Mouse (Mus musculus) ovary, postnatal 36 days (tissue): ENCODE measurements around the gene Arntl2.
"Not testable (repeated sequence)": the region's sequence is repeated elsewhere in the genome, so short reads cannot be mapped to it uniquely, and the experiment has no call there.

Experiments
- DNase-seq: peaks from one replicate; pipeline ENCODE4 v3.0.0; 2022; ENCODE audit warnings: low spot score, mixed read lengths

Arntl2 gene

GRCm38 (mm10) chr6:146795924-146796545, at the start of gene Arntl2:
Gene Arntl2, plus strand, starts transcription at chr6:146796055.
- DNase-seq: peak; percentile 78

- DNase-seq: no peak
These were observed 49.3 kb upstream of the Arntl2 start for GRCm38 (mm10) chr6:146746577-146746976.

- no peak for DNase-seq
These were observed 48.8 kb upstream of the Arntl2 start for GRCm38 (mm10) chr6:146747057-146747456.

- DNase-seq: no peak
These were observed 47.6 kb upstream of the Arntl2 start for GRCm38 (mm10) chr6:146748271-146748670.

GRCm38 (mm10) chr6:146751671-146752070, 44.2 kb upstream of the Arntl2 start:
- DNase-seq: no peak

- DNase-seq: no peak
These were observed 43.7 kb upstream of the Arntl2 start for GRCm38 (mm10) chr6:146752178-146752577.

- DNase-seq: no peak
These were observed 43.2 kb upstream of the Arntl2 start for GRCm38 (mm10) chr6:146752612-146753011.

GRCm38 (mm10) chr6:146753560-146754160, 42.2 kb upstream of the Arntl2 start:
- no peak for DNase-seq

GRCm38 (mm10) chr6:146755136-146755535, 40.7 kb upstream of the Arntl2 start:
- DNase-seq: no peak

- no peak for DNase-seq
These were observed 40.2 kb upstream of the Arntl2 start for GRCm38 (mm10) chr6:146755679-146756078.

GRCm38 (mm10) chr6:146759027-146759426, 36.8 kb upstream of the Arntl2 start:
- no peak for DNase-seq

- no peak for DNase-seq
These were observed 35.8 kb upstream of the Arntl2 start for GRCm38 (mm10) chr6:146760022-146760421.

GRCm38 (mm10) chr6:146760736-146761135, 35.1 kb upstream of the Arntl2 start:
- DNase-seq: no peak

GRCm38 (mm10) chr6:146762264-146762898, 33.5 kb upstream of the Arntl2 start:
- DNase-seq: no peak

- DNase-seq: no peak
These were observed 31.3 kb upstream of the Arntl2 start for GRCm38 (mm10) chr6:146764593-146764992.

GRCm38 (mm10) chr6:146765270-146765669, 30.6 kb upstream of the Arntl2 start:
- no peak for DNase-seq

GRCm38 (mm10) chr6:146768813-146769404, 26.9 kb upstream of the Arntl2 start:
- DNase-seq: no peak

GRCm38 (mm10) chr6:146770005-146770745, 25.7 kb upstream of the Arntl2 start:
- no peak for DNase-seq

- no peak for DNase-seq
These were observed 25.0 kb upstream of the Arntl2 start for GRCm38 (mm10) chr6:146770808-146771207.

- not testable (repeated sequence) for DNase-seq
These were observed 20.0 kb upstream of the Arntl2 start for GRCm38 (mm10) chr6:146775864-146776263.

GRCm38 (mm10) chr6:146776610-146777389, 19.1 kb upstream of the Arntl2 start:
- no peak for DNase-seq
